Mouse (Mus musculus) heart, postnatal 4 days (tissue): Measurements from ENCODE around the gene 1110032A03Rik. TPM values are rescaled to one million over a fixed set of nuclear protein-coding genes. Genes with fewer than 3 reads are reported as not detected.

ENCODE experiments used
- DNase-seq: peaks from one replicate; pipeline ENCODE4 v3.0.0; 2021
- total RNA-seq, 2 experiments: library from RNA; stranded (reverse); gene quantifications; 2 replicates each; pipeline ENCODE4 v1.2.3; 2021

The 1110032A03Rik gene
- total RNA-seq, 2 experiments from 2014 or later = 10.3 to 11.2 TPM

- DNase-seq = peak; percentile 26
These were observed 5.3 kb downstream of the 1110032A03Rik start for GRCm38 (mm10) chr9:50770011-50770410.

- DNase-seq = peak; percentile 97
These were observed 7.0 kb downstream of the 1110032A03Rik start, which contains the start of gene Fdxacb1 for GRCm38 (mm10) chr9:50768107-50769002. Fdxacb1 (plus strand) TSS chr9:50768236.

- DNase-seq = no peak
These were observed 7.7 kb downstream of the 1110032A03Rik start for GRCm38 (mm10) chr9:50767531-50768106.

GRCm38 (mm10) chr9:50763331-50763730, 12.0 kb downstream of the 1110032A03Rik start:
- DNase-seq = peak; percentile 63

GRCm38 (mm10) chr9:50761520-50762243, 13.6 kb downstream of the 1110032A03Rik start:
- DNase-seq = no peak

GRCm38 (mm10) chr9:50756711-50757110, 18.6 kb downstream of the 1110032A03Rik start:
- no peak for DNase-seq

GRCm38 (mm10) chr9:50753947-50754346, 21.4 kb downstream of the 1110032A03Rik start:
- DNase-seq = peak; percentile 33

GRCm38 (mm10) chr9:50752784-50753615, 22.3 kb downstream of the 1110032A03Rik start:
- peak; percentile 93 for DNase-seq

GRCm38 (mm10) chr9:50752054-50752602, 23.2 kb downstream of the 1110032A03Rik start, which contains the start of gene Hspb2:
Hspb2 (minus strand) TSS chr9:50752354.
- DNase-seq = peak; percentile 80

- peak; percentile 35 for DNase-seq
These were observed 24.0 kb downstream of the 1110032A03Rik start, which contains the start of gene Cryab for GRCm38 (mm10) chr9:50751323-50751722. Cryab (plus strand) TSS chr9:50751325.

- DNase-seq = peak; percentile 38
These were observed 24.6 kb downstream of the 1110032A03Rik start for GRCm38 (mm10) chr9:50750706-50751105.

- DNase-seq = peak; percentile 51
These were observed 29.1 kb downstream of the 1110032A03Rik start, which contains the start of gene 2310030G06Rik for GRCm38 (mm10) chr9:50746214-50746677. 2310030G06Rik (minus strand) TSS chr9:50746536.

- DNase-seq = no peak
These were observed 29.5 kb downstream of the 1110032A03Rik start for GRCm38 (mm10) chr9:50745806-50746205.

- DNase-seq = no peak
These were observed 32.6 kb downstream of the 1110032A03Rik start for GRCm38 (mm10) chr9:50742744-50743143.

- no peak for DNase-seq
These were observed 33.1 kb downstream of the 1110032A03Rik start for GRCm38 (mm10) chr9:50742261-50742660.

GRCm38 (mm10) chr9:50740867-50741784, 34.2 kb downstream of the 1110032A03Rik start:
- DNase-seq = no peak

- DNase-seq = peak; percentile 98
These were observed 36.1 kb downstream of the 1110032A03Rik start, which contains the start of gene Dixdc1 for GRCm38 (mm10) chr9:50738914-50739870. Dixdc1 (minus strand) TSS chr9:50739517.

GRCm38 (mm10) chr9:50734989-50735388, 40.3 kb downstream of the 1110032A03Rik start:
- DNase-seq = peak; percentile 74

GRCm38 (mm10) chr9:50732560-50732959, 42.8 kb downstream of the 1110032A03Rik start:
- DNase-seq = no peak
